Mouse (Mus musculus): ENCODE results near the gene Cpe. TPM values are rescaled to one million over a fixed set of nuclear protein-coding genes. Genes with fewer than 3 reads are reported as not detected.
A peak's percentile ranks its signal among the peaks of the same experiment; 100 is the strongest.
"Not testable (repeated sequence)": the region's sequence is repeated elsewhere in the genome, so short reads cannot be mapped to it uniquely, and the experiment has no call there.

Cpe gene
- total RNA-seq, 4 experiments from 2014 or later: 2,655 to 2,856 (median 2,753) TPM

DNA sequence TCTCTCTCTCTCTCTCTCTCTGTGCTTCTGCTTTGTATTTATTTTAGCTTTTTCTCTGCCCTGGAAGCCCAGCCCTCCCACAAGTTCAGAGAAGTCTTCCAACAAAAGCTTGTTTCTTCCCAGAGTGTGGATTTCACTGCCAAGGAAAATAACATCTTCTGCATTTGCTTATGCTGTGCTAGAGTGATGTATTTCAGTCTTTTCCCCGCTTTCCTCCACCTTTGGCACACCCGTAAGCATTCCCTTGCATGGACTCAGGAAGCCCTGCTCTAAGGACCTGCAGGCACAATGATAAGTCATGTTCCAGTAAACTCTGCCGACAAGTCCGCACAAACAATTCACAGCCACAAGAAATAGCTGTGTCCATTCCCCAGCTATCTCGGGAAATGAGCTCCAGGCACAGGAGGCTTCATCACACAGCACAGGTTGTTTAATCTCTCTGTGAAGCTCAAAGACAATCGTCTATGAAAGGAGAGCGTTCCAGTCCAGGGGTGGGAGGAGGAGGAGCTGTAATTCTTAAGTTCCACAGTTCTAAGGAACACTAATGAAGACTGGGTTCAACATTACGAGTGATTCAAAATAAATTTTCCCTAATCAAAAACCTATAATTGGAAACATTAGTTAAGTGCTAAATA lies 17.8 kb downstream of the Cpe start:
- DNase-seq (ENCODE audit: low spot score in 2 of 2): no peak

DNA sequence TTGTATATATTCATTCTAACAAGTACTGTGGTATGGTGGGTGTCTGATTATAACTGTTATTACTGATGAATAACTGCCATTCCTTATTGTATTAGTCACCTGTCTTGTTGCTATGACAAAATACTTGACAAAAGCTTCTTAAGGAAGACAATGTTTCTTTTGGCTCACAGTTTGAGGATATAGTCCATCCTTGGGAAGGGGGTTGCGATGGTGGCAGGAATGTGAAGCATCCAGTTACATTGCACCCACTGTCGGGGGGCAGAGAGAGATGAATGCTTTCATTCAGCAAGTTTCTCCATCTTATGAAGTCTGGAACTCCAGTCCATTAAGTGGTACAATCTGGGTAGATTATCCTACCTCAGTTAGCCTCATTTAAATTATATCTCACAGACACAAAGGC lies 19.9 kb downstream of the Cpe start:
- no peak for DNase-seq (ENCODE audit: low spot score in 2 of 2)

DNA sequence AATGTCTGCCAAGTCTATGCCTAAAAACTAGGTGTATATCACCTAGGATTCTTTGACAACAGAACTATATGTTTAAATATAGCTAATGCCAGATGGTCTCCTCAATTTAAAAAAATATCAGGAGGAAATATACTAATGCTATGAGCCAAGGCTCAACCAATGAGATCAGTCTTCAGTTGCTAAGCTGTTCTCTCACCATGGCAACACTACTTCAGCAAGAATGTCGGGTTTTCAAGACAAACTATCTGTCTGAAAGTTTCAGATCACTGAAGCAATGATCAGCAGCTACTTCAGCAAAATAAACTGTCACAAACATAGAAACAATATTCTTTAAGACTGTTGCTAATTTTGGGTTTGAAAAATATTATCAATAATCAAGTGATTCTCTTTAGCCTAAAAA lies 20.9 kb downstream of the Cpe start:
- no peak for DNase-seq (ENCODE audit: low spot score in 2 of 2)

DNA sequence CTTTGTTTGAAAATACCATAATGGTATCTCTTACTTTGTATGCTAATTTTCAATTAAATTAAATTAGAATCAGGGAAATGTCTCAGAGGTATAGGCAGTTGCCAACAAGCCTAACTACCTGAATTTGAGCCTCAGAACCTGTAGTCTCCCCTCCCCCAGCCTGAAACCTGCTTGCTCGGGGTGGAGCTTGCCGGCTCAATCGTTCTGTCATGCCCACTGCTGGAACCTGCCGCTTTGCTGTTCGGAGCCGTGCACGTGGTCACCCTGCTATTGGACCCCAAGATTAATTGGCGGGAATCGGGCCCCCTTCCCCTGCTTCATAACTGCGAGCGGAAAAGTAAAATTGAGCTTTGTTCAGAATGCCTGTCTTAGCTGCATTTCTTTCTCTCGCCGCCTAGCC lies 26.5 kb downstream of the Cpe start:
- DNase-seq (ENCODE audit: low spot score in 2 of 2): not testable (repeated sequence)

DNA sequence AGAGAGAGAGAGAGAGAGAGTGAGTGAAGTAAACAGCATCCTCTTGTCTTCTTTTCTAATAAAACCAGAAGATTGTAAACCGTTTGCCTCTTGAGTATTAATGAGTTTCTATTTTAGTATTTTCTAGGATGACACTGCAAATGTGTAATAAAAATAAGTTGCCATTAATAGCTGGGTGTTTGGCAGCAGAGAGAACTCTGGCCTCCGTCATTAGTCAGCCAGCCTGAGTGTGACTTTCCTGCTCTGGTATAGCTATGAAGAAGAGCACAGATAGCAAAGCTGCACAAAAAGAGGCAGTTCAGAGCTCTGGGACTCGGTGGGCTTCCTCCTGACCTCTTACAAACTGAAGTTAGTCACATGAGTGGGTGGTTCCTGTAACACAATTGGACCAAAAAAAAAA lies 27.3 kb downstream of the Cpe start:
- DNase-seq (ENCODE audit: low spot score in 2 of 2): no peak

DNA sequence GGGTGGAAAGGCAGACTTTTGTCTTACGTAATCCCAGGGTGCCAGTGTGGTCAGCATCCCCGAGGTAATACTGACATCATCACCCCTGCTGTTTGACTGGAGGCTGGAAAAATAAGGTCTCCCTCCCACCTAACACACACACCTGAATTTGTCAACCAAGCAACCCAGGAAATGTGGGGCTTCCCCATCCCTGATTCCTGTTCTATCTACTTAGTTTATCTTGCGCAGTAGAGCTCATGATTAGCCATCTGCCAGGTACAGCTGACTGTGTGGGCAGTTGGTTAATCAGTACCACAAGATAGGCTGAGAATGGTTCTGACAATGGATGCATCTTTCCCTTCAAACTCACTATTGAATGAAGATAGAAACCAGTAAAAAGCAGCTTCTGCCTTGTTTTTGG lies 28.0 kb downstream of the Cpe start:
- peak; percentile 60 to 71 for DNase-seq (ENCODE audit: low spot score in 2 of 2)

DNA sequence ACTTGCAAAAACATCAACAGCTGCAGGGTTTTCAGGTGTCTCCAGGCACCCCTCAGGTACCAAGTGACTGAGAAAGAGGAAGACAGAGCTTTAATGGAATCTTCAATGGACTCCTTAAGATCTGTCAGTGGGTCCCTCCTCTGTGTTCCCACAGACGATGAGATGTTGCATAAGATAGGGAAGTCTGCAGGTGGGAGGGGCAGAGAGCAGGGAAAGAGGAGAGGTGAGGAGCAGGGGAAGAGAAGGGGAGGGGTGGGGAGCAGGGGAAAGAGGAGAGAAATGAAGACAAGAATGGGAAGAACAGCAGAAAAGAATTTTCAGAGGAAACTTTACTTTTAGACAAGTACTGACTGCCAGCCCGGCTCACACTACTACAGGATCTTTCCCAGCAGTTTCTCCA lies 28.5 kb downstream of the Cpe start:
- DNase-seq (ENCODE audit: low spot score in 2 of 2): no peak

DNA sequence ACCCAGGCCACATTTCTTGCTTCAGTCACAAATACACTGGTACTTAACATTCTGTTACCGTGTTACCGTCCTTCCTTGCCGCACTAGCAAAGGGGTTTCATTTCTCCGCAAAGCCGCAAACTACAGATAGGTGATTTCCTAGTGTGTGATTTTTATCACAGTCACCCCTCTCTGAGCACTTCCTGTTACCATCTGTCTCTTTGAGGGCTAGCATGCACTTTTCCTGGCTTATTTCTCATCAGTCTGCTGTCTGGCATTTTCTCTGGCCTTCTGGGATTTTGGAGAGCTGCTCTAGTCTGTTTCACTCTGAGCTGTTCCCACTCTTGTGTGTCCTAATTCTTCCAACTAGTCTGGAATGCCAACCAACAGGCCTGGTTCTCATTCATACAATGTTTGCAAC lies 33.8 kb downstream of the Cpe start:
- peak; percentile 67 to 78 for DNase-seq (ENCODE audit: low spot score in 2 of 2)

DNA sequence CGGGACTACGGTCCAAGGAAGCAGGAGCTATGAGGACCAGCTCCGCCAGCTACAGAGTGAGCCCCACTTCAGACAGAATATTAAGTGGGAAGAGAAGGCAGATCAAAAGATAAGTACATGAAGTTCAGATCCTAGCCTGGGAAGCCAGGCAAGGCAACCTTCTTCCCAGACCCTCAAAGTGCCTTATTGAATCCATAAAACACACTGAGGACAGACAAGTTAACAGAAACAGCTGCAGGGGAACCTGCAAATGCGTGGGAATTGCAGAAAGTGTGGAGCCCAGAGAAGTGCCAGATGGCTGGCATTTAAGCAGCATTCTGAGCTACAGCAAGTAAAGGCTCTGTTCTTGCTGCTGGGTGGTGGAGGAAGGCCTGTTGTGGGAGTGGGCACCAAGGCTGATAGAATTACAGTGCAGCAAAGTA lies 34.9 kb downstream of the Cpe start:
- peak; percentile 75 to 77 for DNase-seq (ENCODE audit: low spot score in 2 of 2)

DNA sequence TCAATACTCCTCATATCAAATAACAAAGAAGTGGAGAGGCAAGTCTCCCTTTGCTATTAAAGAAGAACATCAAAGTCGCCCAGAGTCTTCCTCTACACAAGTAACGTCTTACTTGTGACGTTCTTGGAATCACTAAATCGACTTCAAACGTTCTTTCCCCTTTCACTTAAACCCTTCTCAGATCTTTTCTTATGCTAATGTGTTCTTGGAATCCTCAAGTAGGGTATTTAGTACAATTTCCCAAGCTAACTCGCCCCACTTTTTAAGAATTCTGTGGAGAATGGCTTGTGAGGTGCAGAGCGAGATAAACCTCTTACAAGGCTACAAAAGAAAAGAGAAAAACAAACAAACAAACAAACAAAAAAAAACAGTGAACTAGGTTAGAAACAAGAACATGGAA lies 35.3 kb downstream of the Cpe start:
- DNase-seq (ENCODE audit: low spot score in 2 of 2): no peak

DNA sequence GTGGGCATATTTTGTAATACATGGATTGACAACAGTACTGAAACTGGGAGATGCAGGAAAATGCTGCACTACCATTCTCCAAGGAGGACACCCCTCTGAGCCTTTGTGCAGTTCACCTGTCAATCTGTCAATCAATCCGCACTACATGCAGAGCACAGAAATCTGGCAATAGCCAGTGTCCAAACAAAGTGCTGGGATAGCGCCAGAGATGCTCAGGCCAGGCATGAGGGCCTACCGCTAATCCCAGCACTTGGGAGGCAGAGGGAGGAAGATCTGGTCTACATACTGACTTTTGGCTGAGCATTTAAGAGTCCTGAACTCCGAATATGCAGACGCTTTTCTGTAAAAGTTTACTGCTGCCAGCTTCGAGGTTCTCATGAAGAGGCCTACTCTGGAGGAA lies 37.0 kb downstream of the Cpe start:
- no peak for DNase-seq (ENCODE audit: low spot score in 2 of 2)

DNA sequence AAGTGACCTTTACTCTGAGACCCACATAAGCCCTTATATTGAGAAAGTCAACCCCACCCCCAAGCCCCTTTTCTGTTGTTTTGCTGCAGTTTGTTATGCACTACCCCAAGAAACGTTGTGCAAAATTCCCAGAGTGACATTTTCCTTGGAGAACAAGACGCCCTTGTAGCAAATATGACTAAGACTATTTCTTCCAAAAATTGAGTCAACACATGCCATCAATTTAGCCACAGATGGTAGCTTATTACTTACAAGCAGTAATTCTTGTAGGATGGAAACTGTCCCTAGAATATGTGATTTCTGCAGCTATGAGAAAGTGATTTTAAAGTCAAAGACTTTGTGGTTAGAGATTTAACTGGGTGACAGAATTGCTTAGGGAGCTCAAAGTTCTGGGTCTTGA lies 37.8 kb downstream of the Cpe start:
- DNase-seq (ENCODE audit: low spot score in 2 of 2): no peak

DNA sequence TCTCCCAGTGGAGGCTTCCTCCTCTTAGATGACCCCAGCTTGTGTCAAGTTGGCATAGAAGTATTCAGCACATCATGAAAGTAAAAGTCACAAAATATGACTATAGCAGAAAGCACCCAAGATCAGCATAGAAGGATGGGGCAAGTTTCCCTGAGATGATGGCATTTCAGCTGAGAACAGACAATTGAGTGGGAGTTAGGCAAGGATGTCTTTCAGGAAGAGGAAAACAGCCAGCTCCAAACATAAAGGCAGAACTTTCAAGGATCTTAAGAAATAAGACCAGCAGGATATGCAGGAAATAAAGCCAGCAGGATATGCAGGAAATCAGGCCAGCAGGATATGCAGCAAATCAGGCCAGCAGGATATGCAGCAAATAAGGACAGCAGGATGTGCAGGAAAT lies 40.6 kb downstream of the Cpe start:
- no peak for DNase-seq (ENCODE audit: low spot score in 2 of 2)

DNA sequence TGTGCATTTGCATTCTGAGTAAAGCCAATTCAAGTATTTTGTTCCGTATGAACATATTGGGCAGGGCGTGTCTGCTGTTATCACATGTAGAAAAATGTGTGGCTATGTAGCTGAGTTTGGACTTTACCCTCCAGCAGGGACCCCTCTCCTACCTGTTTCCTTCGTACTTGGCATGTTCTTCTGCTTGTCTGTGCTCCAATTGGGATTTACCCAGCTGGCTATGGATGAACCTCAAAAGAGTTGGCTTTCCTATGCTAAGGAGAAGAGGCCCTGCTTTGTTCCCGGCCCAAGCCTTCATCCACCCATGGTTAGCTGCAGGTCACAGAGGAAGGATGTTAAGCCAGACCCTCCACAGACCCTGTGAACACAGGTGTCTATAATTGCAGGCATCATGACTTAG lies 44.8 kb downstream of the Cpe start:
- no peak for DNase-seq (ENCODE audit: low spot score in 2 of 2)

DNA sequence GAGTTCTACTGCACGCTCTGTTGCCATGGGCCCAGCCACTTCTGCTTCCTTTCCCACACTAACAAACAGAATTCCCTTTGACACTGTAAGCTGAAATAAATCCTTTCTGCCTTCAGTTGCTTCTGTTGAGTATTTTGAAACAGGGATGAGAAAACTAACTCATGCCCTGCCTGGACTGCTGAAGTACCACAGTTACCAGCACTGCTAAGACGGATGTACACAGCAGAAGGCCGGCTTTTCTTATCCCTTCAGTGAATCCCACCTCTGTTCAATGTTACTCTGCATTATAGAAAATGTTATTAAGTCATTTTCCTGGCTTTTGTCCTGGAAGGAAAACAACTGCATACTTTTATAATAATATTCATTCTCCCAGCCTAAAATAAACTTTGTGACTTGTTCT lies 45.7 kb downstream of the Cpe start:
- DNase-seq (ENCODE audit: low spot score in 2 of 2): no peak

DNA sequence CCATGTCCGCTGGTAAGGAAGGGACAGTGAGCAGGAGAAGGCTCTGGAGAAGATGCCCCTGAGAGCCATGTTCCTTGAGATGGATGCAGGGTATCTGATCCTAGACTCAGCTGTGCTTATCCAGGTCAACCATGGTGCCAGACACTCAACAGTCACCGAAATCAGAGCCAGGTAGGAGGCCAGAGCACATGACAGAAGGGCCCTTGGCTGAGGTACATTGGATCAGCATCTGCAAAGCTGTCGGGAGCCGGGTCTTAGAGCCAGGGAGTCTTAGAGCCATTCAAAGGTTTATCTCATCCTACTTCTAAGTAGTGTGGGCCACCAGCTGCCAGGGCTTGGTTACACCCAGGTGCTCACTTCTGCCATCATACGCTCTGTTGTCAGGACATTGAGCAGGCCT lies 46.4 kb downstream of the Cpe start:
- no peak for DNase-seq (ENCODE audit: low spot score in 2 of 2)

DNA sequence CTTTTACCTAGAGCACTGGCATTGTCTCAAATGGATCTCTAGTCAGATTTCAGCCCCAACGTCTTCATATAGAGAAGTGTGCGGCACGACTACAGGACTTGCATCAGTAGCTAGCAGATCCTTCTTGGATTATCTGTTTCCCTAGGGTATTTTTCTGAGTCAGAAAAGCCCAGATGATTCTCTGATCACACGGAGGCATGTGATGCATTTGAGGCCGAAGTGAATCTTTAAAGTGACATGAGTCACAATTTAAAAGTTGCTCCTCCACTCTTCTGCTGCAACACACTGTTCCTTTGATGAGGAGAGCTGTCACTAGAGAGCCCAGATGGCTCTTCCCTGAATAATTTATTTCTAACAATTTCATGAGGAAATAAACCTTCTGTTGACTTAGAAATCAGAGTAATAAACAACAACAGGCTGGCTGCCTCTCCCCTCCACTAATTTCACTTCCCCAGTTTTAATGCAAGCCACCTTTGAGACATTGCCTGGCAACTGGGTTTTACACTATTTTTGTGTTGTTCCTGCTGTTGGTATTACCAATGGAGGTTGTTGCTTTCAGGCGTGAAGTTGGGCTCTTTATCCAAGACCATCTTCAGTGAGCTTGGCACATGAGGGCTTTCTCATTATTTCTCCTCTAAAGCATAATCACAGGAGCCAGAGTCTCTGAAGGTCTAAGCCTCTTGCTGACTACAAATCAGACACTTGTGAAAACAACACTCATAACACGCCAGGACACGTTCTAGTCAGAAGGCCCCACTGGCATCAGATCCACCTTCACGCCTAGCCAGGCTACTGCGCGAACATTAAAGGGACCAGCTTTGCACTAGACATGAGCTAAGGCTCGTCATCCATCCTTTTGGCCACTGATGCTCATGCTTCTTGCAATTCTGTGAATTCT lies 48.5 kb downstream of the Cpe start:
- peak; percentile 52 to 65 for DNase-seq (ENCODE audit: low spot score in 2 of 2)

DNA sequence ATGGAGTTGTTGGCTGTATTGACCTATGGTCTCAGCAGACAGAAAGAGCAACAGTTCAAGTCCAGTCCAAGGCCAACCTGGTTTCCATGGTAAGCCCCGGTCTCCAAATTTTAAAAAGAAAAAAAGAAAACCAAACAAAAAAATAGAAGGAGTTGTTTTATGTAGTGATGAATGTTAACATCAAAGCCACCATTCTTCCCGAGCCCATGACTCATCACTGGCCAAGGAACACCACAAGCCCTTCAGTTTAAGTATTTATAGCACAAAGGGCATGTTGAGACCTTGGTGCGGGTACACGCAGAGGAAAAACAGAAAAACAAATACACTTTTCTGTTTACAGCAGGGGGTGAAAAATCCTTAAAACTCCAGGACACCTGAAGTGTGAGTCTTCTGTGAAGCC lies 49.5 kb downstream of the Cpe start:
- DNase-seq (ENCODE audit: low spot score in 2 of 2): no peak

DNA sequence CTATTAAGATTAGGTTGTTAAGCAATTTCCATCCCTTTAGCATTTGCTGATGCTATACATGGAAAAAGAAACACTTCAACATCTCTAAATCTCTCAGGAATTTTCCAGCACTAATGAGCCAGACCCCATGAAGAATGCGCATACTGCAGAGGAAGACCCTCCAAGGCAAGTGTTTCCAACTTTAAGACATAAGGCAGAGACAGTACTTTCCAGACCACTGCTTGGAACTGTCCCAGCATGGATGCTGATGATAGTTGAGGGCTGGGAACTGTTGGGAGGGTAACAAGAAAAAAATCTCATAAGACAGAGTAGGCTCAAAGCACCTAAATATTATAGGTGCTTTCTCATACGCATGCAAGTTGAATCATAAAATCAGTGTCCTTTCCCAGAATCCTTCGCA lies 50.1 kb downstream of the Cpe start:
- no peak for DNase-seq (ENCODE audit: low spot score in 2 of 2)

DNA sequence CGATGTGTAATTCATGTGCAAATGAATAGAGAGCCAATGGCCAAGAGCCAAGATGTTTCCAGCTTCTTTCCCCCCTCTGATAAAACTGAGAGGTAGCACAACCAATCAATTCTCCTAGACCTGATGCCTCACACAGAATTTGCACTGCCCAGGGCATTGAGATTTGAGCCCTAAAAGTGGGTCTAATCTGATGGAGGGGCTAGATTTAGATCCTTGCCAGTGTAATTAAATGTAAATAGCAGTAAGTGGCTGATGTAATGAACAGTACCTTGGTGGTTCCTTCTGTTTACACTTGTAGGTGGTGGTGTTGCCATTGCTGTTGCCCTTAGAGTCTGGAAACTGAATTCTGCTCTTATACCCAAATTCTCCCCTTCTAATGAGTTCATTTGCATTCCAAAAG lies 52.3 kb downstream of the Cpe start:
- DNase-seq (ENCODE audit: low spot score in 2 of 2): no peak

DNA sequence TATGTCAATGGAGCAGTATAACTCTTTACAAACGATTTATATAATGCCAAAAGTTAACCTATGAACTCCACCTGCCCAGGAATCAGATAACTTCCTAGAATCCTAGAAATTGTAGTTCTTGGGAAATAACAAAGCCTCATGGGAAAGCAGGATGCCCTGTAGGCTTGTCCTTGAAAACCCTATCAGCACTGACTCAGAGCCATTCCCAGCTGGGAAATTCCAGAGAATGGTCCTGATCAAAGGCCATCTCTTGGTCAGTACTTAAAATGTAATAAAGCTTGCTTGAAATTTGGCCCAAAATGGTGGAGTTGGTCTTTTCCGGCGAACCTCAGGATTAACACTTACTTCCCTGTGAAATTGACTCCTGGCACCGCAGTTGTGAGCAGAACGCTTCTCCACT lies 53.2 kb downstream of the Cpe start:
- DNase-seq (ENCODE audit: low spot score in 2 of 2): no peak

DNA sequence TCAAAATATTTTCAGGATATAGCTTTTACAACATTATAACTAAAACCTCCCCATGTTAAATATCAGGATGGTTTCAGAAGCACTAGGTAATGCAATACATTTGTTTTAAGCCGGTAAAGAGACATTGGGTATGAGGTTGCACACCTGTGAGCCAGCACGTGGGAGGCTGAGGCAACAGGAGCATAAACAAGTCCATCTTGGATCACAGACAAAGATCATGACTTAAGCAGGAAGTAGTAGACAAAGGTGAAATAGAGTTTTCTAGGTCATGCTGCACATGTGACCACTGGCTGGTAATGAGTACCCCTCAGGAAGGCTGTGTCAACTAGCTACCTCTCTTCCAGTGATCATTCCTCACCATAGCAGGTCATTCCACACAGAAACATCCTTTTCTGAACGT lies 58.0 kb downstream of the Cpe start:
- DNase-seq (ENCODE audit: low spot score in 2 of 2): no peak

Data from layer of hippocampus, adult 8-10 months (tissue).